Mouse (Mus musculus) forelimb bud, embryonic 11.5 days (tissue): ENCODE results near the gene Rnase11.

Source experiments
- DNase-seq: peaks from one replicate; pipeline ENCODE4 v3.0.0-alpha.2; 2012; ENCODE audit warnings: low read depth, low spot score

Gene Rnase11

DNA sequence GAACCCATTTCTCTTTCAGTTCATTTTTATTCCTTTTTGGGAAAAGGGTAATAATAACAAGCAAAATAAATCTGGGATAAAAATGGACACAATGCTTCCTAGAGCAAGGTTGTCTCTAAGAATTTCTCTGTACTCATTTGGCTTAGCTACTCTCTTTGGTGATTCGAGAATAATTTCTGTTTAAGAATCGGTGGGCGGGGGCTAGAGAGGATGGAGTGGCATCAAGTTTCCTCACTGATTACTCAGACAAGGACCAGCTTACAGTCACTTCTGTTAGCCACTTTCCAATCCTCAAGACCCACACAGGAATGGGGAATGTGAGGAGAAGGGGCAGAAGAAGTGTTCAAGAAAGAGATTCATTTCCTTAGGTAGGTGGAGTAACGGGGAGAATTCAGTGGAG, 41.2 kb downstream of the Rnase11 start:
- no peak for DNase-seq

DNA sequence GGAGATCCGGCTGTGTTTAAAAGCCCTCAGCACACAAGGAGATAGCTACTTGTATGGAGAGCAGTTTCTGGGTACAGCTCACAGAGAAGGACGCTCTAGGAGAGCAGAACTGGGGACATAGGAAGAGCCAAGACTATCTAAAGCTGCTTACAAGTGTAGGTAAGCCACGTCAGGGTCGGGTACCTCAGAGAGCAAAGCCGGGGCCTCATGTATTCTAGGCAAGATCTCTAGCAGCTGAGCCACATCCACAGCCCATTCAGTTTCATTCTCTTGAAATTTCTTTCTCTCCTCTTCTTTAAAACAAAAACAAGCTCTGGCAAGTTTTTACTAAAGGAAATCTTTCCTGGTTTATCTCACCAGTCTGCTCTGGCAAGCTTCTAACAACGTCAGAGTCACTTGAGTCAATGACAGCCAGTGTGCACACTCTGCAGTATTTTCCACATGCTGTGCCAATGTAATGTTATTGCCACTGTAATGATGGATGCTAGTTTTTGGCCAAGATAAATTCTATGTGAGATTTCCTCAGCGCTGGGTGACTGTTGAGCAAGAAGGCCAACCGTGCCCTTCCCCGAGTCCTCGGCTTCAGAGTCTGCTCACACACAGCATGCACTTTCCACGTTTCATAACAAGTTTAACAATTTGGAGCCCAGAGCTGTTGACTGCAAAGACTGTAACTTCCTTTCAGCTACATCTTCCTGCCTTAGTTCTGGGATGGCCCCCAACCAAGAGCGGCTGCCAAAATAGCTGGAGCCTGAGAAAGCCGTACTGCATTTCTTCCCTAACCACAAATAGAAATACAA, 41.8 kb downstream of the Rnase11 start:
- DNase-seq = no peak

GRCm38 (mm10) chr14:51007152-51007801, 42.7 kb downstream of the Rnase11 start, which contains the start of gene Rnase10:
Rnase10 (plus strand) TSS chr14:51007751.
- DNase-seq = no peak
